Mouse (Mus musculus): ENCODE results near the gene Jpt2.
"Not testable (repeated sequence)": the region's sequence is repeated elsewhere in the genome, so short reads cannot be mapped to it uniquely, and the experiment has no call there.

Jpt2 gene

GRCm38 (mm10) chr17:24960135-24960851, at the start of gene Jpt2:
Gene Jpt2 (minus strand): TSS chr17:24960689.
- peak; percentile 99 for DNase-seq (ENCODE audit: low read depth, low spot score)

GRCm38 (mm10) chr17:25007480-25007879, 47.0 kb upstream of the Jpt2 start:
- DNase-seq (ENCODE audit: low read depth, low spot score), result no peak

- no peak for DNase-seq (ENCODE audit: low read depth, low spot score)
Observed at GRCm38 (mm10) chr17:25005102-25005501, 44.6 kb upstream of the Jpt2 start.

DNA sequence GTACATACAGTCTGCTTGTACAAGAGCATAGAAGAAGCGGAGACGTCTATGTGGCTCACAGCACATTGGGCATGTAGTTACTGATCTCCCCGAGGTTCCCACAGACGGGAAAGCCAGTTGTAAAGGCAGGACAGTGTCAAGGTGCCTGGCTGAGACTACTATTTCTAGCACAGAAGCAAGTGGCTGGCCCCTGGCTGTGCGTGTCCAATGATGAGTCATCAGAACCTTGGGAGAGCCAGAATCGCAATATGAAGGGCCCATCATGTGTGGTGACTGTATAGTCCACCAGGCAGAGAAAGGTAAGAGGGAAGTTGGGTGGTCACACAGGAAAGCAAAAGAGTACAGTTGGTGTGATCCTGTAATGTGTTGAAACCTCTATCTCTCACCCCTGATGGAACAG, 34.2 kb upstream of the Jpt2 start:
- no peak for DNase-seq (ENCODE audit: low read depth, low spot score)

GRCm38 (mm10) chr17:24987221-24987620, 26.7 kb upstream of the Jpt2 start:
- DNase-seq (ENCODE audit: low read depth, low spot score), result no peak

DNA sequence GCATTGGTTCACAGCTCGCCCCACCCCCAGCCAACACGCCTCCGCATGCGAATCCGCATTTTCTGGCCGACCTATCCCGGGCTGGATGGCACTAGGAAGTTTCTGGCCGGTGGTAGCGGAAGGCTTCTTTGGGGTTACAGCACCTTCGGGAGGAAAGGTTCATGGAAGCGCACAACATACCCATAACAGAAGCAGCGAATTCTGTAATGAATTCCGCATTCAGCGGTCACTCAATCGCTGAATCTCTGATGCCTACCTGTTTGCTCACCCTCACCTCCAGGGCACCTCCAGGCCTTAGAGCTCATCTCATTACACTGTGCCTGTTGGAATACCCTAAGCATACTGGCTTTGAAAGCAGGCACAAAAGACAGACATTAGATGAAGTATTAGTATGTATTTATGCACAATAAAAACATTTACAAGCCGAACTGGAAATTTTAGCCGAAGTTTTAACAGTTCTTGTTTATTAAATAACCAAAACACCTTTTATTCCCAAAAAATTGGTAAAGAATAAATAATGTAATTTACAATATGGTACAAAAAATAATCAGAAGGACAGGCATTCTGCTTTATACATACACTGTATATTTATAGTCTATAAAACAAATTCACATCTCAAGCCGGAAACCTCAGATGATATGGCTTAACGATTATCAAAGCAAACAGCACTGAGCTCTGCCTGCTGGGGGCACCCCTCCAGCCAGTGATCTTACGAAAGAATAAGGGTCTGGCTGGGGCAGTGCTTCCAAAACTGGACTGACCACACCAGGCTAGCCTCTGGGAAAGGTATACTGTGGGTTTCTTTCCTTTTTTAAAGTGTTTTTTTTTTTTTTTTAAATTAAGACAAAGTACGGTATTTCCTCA, 595 bp upstream of the Jpt2 start:
- DNase-seq (ENCODE audit: low read depth, low spot score), result no peak

GRCm38 (mm10) chr17:24959371-24959770, 1.1 kb downstream of the Jpt2 start:
- no peak for DNase-seq (ENCODE audit: low read depth, low spot score)

DNA sequence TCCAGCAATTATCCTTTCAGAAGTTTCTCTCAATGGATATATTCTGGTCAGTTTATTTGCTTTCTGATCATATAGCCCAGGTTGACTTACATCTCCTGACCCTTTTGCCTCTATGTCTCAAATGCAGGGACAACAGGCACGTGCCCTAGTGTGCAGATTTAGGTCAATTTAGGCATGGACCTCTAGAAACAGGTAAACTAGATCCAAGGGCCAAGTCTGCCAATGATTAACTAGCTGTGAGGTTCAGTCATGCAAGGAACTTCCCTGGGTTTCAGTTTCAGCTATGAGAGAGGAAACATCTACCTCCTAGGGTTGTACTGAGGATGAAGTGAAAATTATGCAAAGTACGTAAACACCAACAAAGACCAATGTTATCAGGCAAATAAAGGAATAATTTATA, 7.2 kb downstream of the Jpt2 start:
- DNase-seq (ENCODE audit: low read depth, low spot score), result no peak

- no peak for DNase-seq (ENCODE audit: low read depth, low spot score)
Observed at GRCm38 (mm10) chr17:24950671-24951070, 9.8 kb downstream of the Jpt2 start.

DNA sequence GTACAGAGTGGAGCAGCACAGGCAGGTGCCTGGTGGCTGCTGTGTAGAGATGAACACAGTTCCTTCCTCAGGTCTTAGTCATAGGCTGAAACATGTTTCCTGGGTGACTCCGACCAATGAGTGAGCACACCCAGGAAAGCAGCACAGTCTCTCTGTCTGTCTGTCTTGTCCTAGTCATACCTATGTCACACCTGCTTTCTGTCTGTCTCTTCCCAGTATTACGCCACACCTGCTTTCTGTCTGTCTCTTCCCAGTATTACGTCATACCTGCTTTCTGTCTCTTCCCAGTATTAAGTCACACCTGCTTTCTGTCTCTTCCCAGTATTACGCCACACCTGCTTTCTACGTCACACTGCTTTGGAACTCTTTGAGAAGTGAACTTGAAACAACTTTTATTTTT, 12.3 kb downstream of the Jpt2 start:
- DNase-seq (ENCODE audit: low read depth, low spot score), result no peak

GRCm38 (mm10) chr17:24943589-24943988, 16.9 kb downstream of the Jpt2 start:
- DNase-seq (ENCODE audit: low read depth, low spot score), result not testable (repeated sequence)

GRCm38 (mm10) chr17:24943036-24943435, 17.5 kb downstream of the Jpt2 start:
- no peak for DNase-seq (ENCODE audit: low read depth, low spot score)

DNA sequence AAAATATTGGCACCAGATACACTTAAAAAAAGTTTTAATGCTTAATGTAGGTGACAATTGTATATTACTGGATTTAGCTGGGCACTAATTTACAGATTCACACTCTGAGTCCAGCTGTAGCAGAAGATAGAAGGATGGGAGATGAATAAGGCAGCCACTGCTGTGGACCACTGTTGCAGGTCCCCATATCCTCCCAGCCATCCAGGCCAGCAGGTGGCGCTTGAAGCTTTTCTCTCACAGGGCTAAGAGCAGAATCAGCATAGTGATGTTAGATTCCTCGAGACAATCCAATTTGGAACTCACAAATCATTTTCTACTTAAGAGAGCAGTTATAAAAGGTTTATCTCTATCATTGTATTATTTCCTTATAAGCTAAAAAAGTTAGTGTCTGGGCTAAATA, 18.0 kb downstream of the Jpt2 start:
- DNase-seq (ENCODE audit: low read depth, low spot score), result not testable (repeated sequence)

DNA sequence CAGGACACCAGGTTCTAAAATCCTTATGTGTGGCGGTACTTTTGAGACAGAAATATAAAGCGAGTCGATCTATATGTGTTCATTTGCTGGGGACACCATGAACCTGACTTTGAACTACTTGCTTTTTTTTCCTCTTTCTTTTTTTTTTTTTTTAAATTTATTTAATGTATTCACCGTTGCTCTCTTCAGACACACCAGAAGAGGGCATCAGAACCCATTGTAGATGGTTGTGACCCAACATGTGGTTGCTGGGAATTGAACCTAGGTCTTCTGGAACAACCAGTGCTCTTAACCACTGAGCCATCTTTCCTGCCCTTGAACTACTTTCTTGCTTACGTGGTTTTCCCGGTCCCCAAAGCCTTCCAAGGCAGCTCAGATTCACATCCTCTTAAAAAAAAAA, 23.2 kb downstream of the Jpt2 start:
- no peak for DNase-seq (ENCODE audit: low read depth, low spot score)

- DNase-seq (ENCODE audit: low read depth, low spot score), result peak; percentile 92
Observed at GRCm38 (mm10) chr17:24936259-24937237, 23.9 kb downstream of the Jpt2 start, which contains the start of gene Mapk8ip3. Gene Mapk8ip3 (minus strand): TSS chr17:24936977.

DNA sequence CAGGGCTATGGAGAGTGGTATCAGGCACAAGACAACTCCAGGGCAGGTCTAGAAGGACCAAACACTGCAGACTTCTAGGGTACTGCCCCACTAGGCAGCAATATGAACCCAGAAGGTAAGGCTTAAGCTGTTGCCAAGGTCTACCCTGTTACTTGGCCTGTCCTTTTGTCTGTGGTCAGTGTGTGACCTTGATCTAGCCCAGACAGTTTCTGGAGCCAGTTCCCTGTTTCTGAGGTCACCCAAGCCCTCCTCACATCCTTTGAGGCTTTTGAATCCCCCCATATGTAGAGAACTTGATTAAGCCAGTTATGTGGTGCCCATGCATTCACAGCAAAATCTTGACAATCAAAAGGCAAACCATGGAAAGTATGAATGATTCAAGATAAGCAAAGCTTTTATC, 24.8 kb downstream of the Jpt2 start:
- DNase-seq (ENCODE audit: low read depth, low spot score), result no peak

- no peak for DNase-seq (ENCODE audit: low read depth, low spot score)
Observed at GRCm38 (mm10) chr17:24934926-24935325, 25.6 kb downstream of the Jpt2 start.

DNA sequence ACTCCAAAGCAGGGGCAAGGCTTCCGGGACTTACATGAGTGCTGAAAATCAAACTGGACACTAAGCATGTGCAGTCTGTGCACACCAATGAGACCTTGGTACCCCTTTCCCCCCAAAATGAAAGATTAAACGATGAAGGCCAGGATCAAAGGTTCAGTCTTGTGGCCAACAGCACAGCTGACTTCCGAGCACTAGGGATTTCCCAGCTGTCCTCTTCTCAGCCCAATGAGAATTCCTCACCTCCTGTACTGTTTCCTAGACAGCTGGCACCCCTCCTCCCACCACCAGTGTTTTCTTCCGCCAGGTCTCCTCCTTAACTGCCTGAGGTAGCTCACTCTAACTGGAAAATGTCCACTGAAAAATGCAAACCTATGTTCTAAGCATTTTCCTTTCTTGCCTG, 27.3 kb downstream of the Jpt2 start:
- no peak for DNase-seq (ENCODE audit: low read depth, low spot score)

- DNase-seq (ENCODE audit: low read depth, low spot score), result no peak
Observed at GRCm38 (mm10) chr17:24932431-24932830, 28.1 kb downstream of the Jpt2 start.

- DNase-seq (ENCODE audit: low read depth, low spot score), result no peak
Observed at GRCm38 (mm10) chr17:24929506-24929905, 31.0 kb downstream of the Jpt2 start.

DNA sequence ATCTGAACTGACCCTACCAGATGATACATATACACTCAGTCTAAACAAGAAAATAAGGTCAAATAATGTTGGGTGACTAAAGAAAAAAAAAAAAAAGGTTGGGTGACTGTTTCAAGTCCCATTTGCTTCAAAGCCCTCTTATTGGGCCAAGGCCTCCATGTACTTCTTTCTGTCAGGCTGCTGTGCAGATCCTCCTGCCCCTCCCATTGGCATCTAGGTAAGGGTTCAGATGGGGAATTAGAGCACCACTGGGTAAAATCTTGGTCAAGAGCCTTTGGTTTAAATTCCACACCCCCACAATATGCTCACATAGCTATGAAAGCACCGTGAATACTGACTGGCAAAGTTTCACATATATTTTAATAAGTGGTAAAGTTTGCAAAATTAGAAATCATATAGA, 37.2 kb downstream of the Jpt2 start:
- no peak for DNase-seq (ENCODE audit: low read depth, low spot score)

DNA sequence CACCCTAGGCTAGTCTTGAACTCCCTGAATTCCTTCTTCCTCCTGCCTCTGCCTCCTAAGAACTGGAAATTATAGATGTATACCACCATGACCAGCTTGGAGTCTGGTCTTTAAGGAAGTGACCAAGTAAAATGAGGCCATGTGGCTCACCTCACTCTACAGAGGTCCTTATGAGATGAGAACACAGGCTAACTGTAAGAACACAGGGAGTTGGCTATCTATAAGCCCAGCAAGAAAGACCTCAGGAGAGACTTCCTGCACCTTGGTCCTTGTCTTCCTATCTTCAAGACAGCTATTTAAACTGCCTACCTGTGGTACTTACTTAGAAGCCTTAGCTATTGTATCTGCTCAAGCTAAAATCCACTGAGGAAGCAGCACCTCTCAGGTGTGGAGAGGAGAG, 46.5 kb downstream of the Jpt2 start:
- DNase-seq (ENCODE audit: low read depth, low spot score), result no peak

All from mesoderm, embryonic 11.5 days (tissue).